ENCODE assay signal across 8 mouse cellular contexts in the genomic region with DNA sequence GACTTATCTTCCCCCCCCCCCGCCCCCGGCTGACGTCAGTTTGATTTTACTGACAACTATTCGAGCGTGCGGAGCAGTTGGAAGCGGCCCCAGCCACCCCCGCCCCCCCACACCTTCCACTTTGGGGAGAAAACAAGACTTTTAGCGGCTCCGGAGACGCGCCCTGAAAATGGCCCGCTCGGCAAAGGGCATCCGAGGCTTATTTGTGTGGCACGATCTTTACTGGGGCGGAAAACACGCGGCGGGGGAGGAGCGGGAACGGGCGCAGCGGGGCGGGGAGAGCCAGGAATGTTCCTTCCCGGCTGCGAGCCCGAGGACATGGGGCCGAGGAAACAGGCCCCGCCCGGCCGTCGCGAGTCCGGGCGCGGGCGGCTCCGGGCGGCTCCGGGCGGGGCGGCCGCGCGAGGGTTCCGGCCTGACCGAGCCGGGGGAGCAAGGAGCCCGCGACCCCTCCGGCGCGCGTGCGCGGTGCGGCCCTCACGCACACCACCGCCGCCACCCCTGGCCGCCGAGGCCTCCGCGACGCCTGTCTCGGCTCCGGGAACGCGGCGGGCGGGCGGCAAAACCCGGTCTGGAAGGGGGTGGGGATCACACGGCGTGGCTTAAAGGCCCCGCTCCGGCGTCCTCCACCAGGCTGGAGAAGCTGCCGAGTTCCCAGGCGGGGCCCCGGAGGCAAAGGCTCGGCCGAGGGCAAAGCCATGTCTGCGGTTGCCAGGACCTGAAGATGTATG.
DNase-seq lines count a peak whose midpoint lies in the region; ATAC-seq and TF ChIP-seq lines count a peak whose summit lies in the region.

No protein-coding gene starts in this region.

- H3K9me3 ChIP-seq in hindbrain, embryonic 15.5 days: no peaks in the 10 kb centered on the region

- in situ Hi-C loops in Patski (cut with MboI; ENCODE audit: low pct_unique_long_range_greater_than_20kb): loop anchor here (5.0 kb wide), 1 partner anchor 276 kb away; no protein-coding TSS in a partner anchor

- H3K4me3 ChIP-seq in hindbrain, embryonic 15.5 days: peak overlapping the region; percentile 51

- no peaks in the 10 kb centered on the region for H3K27me3 ChIP-seq in Patski
- H3K27me3 ChIP-seq in hindbrain, embryonic 15.5 days: no peaks in the 10 kb centered on the region

- TF ChIP-seq CTCF in Patski (IDR thresholded peaks at IDR 0.05): no peak

- peaks cover 18% of the 10 kb centered on the region for H3K4me1 ChIP-seq in hindbrain, embryonic 15.5 days (replicated peaks)

- H3K4me2 ChIP-seq in hindbrain, embryonic 15.5 days: peak overlapping the region; percentile 81

- peak; percentile 92 for ATAC-seq in Patski
- peak; percentile 96 for ATAC-seq in hindbrain, embryonic 15.5 days (ENCODE audit: low FRiP score, low read depth)

- DNase-seq in Patski (ENCODE audit: low read depth, low spot score): peak; percentile 37
- peak; percentile 98 for DNase-seq in cerebellum, postnatal 14 days
- DNase-seq in frontal cortex, postnatal 25 days (ENCODE audit: low spot score in 2 of 2): peak; percentile 85 to 87
- DNase-seq in left cerebral cortex, adult 11 months (ENCODE audit: low spot score): peak; percentile 86
- DNase-seq in lung, postnatal 4 days: peak; percentile 96 to 98
- DNase-seq in retina, postnatal 7 days (ENCODE audit: low read depth, low spot score): peak; percentile 94
- peak; percentile 96 for DNase-seq in urinary bladder, adult 2 months (ENCODE audit: low spot score)

- peak overlapping the region; percentile 97 for H3K27ac ChIP-seq in hindbrain, embryonic 15.5 days (replicated peaks)

- POLR2A ChIA-PET in Patski (lab: Charles Lee): interaction anchor here (0.7 to 1.2 kb wide), 3 partner anchors 33 to 125 kb away, joined by 3 to 11 read pairs (median 4); partner anchors contain the start of gene Arid1b

- WGBS in hindbrain, embryonic 15.5 days: 0% methylated on average over 71 of the region's 85 CpGs

- CTCF ChIA-PET in Patski (lab: Charles Lee): no interaction called here

- no peaks in the 10 kb centered on the region for H3K36me3 ChIP-seq in hindbrain, embryonic 15.5 days

- peak overlapping the region; percentile 72 for H3K9ac ChIP-seq in hindbrain, embryonic 15.5 days

Comparison
In these comparisons a context has a peak if more than half of its experiments do, and no peak if none do; other contexts are left out.
1. Peak in every context shown above with its lines: DNase-seq, ATAC-seq, H3K4me3 ChIP-seq and H3K27ac ChIP-seq.
2. DNase-seq: peak in every context shown above with its lines; median percentile 98 in cerebellum, postnatal 14 days; 97 in lung, postnatal 4 days; 96 in urinary bladder, adult 2 months; 94 in retina, postnatal 7 days; 86 in frontal cortex, postnatal 25 days; 86 in left cerebral cortex, adult 11 months; 37 in Patski.